Mouse (Mus musculus) right cerebral cortex, postnatal 36 days (tissue): ENCODE results near the gene Chaf1a.

ENCODE experiments used
- DNase-seq, 2 experiments: peaks; one replicate each; pipeline ENCODE4 v3.0.0; 2022; ENCODE audit warnings: low spot score in 2 of 2, mixed read lengths in 1 of 2

Chaf1a gene

GRCm38 (mm10) chr17:56020400-56021084, 19.7 kb upstream of the Chaf1a start:
- DNase-seq, result no peak

GRCm38 (mm10) chr17:56021161-56021910, 18.9 kb upstream of the Chaf1a start:
- peak in 1 of 2 experiments; percentile 78 for DNase-seq

GRCm38 (mm10) chr17:56022131-56022988, 17.9 kb upstream of the Chaf1a start:
- no peak for DNase-seq

DNA sequence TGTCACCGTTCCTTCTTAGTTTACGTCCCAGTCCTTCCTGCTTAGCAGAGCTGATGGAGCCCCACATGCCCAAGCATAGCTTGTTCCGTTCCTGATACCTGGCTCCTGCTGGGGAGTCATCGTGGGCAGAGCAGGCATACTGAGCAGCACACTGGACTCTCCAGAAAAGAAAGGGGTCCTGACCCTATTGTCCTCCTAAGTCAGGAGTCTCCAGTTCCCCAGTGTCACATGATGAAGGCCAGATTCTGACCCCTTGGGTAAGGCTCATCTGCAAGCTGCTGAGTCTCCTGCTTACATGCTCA, 17.3 kb upstream of the Chaf1a start:
- DNase-seq, result no peak

DNA sequence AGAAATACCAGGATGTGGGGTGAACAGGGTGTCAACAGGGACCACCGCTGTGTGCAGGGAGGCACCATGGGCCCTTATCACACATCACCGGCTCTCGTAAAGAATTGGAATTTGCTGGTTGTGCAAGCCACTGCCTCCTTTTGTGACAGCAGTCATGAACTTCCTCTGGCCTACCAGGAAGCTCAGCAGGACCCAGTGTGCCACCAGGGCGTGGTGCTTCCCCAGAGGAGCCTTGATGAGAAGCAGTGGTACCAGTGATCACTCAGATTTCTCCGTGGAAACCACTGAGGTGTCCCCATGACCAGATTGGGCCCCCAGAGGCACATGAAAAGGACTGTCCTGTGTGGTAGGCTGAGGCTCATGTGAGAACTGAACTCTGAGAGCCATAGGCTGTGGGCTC, 16.9 kb upstream of the Chaf1a start:
- DNase-seq, result no peak

DNA sequence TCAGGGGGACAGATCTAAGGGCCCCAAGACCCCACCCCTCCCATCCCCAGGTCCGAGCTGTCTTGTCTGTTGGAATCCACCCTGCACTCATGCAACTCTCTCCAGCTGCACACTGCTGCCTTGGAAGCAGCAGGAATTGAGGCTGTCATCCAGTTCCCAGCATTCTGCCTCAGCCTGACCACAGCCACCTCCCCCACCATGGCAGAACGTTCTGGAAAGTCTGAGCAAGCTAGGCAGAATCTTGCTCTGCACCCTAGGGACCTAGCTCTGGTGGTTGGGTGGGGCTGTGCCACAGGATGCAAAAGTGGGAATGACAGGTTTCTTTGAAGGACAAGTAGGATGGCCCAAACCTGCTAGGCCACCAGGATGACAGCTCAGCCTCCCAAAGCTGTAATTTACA, 15.8 kb upstream of the Chaf1a start:
- DNase-seq, result no peak

DNA sequence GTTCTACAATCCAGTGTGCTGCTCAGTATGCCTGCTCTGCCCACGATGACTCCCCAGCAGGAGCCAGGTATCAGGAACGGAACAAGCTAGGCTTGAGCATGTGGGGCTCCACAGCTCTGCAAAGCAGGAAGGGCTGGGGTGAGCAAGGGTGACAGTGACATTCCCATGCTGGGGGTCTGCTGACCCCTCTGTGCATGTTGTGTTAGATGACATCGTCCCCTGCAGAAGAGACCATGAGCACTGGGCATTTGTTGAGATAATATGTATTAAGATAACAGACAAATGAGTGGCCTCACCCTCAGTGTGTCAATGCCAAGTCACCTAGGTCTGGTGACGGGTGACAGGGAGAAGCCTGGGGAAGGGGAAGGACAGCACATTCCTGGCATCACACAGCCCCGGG, 15.3 kb upstream of the Chaf1a start:
- DNase-seq, result no peak

- DNase-seq, result no peak
These were observed 13.9 kb upstream of the Chaf1a start for GRCm38 (mm10) chr17:56026303-56026702.

- no peak for DNase-seq
These were observed 13.4 kb upstream of the Chaf1a start for GRCm38 (mm10) chr17:56026881-56027280.

GRCm38 (mm10) chr17:56027801-56028441, 12.3 kb upstream of the Chaf1a start:
- no peak for DNase-seq

GRCm38 (mm10) chr17:56030238-56030870, 9.9 kb upstream of the Chaf1a start:
- DNase-seq, result no peak

DNA sequence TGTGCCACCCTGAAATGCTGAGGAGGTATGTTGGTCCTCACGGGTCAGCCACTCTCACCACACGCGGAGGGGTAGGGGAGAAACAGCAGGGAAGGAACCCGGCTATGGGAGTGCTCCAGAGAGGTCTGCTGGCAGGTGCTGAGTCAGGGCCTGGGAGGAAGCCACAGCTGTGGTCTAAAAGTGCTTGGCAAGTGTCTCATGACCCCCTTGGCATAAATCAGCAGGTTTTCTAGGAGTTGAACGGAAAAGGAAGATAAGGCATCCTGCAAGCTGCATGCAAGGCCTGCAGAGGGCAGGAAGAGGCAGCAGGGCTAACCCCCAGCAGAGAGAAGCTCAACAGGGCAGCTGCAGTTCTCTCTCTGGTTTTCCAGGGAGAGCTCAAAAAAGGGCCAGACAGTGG, 9.3 kb upstream of the Chaf1a start:
- no peak for DNase-seq

DNA sequence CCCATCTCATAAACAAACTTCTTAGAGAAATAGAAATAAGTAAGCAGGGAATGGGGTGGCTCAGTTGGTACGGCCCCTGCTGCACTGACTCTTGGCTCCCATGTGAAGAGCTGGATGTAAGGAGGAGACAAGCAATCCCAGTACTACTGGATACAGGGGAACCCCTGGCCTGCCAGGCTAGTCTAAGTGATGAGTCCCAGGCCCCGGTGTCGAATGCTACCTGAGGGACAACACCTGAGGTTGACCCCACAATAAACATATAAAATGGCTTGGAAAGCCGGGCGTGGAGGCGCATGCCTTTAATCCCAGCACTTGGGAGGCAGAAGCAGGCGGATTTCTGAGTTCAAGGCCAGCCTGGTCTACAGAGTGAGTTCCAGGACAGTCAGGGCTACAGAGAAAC, 8.8 kb upstream of the Chaf1a start:
- no peak for DNase-seq

GRCm38 (mm10) chr17:56032127-56032733, 8.0 kb upstream of the Chaf1a start:
- DNase-seq, result no peak

- DNase-seq, result no peak
These were observed 7.4 kb upstream of the Chaf1a start for GRCm38 (mm10) chr17:56032831-56033230.

GRCm38 (mm10) chr17:56034040-56034725, 6.1 kb upstream of the Chaf1a start:
- no peak for DNase-seq

DNA sequence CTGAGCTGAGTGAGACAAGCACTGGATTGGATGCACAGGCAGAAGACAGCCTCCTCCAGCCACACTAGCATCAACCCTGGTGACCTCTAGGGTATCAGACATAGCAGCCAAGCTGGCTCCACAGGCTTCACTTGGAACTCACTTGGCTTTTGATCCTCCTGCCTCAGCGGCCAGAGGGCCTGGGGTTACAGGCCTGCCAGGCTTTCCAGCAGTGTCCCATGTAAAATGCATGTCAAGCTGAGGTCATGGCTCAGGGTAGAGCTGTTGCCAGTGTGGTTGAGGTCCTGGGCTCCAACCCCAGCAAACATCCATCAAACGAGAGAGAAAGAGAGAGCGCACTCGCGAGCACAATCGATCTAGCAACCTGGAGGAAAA, 5.5 kb upstream of the Chaf1a start:
- DNase-seq, result no peak

GRCm38 (mm10) chr17:56035216-56035615, 5.0 kb upstream of the Chaf1a start:
- no peak for DNase-seq

DNA sequence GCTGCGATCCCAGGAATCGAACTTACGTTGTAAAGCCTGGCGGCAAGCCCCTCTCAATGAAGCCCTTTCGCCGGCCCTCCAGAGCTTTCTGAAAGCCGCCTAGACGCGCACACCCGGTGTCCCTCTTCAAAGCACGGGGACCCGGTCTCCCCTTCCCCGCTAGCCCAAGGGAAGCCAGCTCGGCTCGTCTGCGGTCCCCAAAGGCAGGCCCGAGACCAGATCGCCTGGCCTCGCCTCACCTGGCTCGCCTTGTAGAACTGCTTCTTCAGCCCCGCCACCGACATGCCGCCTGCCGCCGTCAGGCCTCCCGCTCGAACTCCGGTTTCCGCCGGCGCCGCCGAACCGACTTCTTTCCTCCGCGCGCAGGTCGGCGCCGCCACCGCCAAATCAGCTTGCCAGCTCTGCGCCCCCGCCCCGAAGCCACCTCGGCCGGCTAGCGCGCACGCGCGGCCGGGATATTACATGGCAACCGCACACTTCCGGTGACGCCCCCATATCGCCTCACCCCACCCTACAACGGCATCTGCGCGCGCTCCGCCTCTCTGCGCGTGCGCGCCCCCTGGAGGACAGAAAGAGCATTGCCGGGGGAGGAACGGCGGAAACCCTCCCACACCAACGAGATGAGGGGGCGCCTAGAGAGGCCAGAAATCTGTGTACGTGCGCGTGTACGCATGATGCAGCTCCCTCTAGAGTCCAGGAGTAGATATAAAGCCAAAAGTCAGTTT, 3.9 kb upstream of the Chaf1a start, which contains the start of gene Sh3gl1:
Sh3gl1 (minus strand) TSS at position 460 of the 725 bp plus-strand sequence.
- DNase-seq, result peak; percentile 98

DNA sequence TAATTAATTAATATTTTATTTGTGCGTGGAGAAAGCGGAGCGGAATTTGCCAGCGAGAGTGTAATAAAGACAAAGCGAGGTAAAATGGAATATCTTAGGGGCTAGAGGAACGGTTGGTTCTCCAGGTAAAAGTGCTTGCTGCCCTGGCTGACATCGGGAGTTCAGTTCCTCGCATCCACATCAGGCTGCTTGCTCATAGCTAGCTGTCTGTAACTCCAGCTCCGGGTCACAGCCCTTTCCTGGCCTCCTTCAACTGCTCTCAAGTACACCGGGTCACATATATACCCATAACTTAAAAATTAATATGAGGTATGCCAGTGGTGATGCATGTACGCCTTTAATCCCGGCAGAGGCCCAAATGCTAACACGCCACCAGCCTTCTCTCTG, 3.3 kb upstream of the Chaf1a start:
- DNase-seq, result no peak
